Mouse (Mus musculus): Measurements from ENCODE around the gene Cxcl9. TPM values are rescaled to one million over a fixed set of nuclear protein-coding genes. Genes with fewer than 3 reads are reported as not detected.

The Cxcl9 gene
- polyA plus RNA-seq (2016; fragmentation: Nextera tagmentation; extraction: Ambion mirVana), result not detected in 2 replicates

DNA sequence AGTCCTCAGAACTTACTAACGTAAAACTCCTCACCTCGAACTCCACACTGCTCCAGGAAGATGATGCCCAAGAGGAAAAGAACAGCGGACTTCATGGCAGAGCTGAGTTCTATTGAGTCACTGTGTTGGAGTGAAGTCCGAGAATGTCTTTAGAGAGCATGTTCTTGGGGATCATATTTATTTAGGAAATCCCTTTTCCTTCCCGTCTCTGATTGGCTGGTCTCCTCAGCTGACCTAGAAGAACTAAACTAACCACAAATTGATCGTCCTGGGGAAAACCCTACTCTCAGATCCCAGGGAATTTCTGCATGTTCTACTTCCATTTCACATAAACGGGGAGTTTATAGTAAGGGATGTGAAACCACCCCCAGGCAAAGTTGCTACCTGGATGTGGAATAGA is at the start of gene Cxcl9:
Gene Cxcl9 (minus strand): TSS at position 151 of the 400 bp plus-strand sequence.
- WGBS, result 76% methylated on average over 7 of the region's 7 CpGs
- no peak within 1 kb of the TSS for H3K4me3 ChIP-seq
- H3K4me2 ChIP-seq, result no peak within 1 kb of the TSS
- H3K27me3 ChIP-seq (replicated peaks), result peaks cover 3% of the 10 kb centered on the region; the same call in 1 of the 2 replicates
- no peak within 1 kb of the TSS for H3K27ac ChIP-seq (ENCODE audit: poor library complexity, severe bottlenecking)
- H3K9ac ChIP-seq, result no peak within 1 kb of the TSS
- H3K9me3 ChIP-seq (replicated peaks), result no peaks in the 10 kb centered on the region
- peaks cover 7% of the 10 kb centered on the region for H3K4me1 ChIP-seq (replicated peaks)
- H3K36me3 ChIP-seq, result no peaks in the 10 kb centered on the region
- ATAC-seq (ENCODE audit: insufficient number of reproducible peaks, low FRiP score), result no peak

GRCm38 (mm10) chr5:92376795-92377405 is 49.0 kb upstream of the Cxcl9 start:
- no peaks in the 10 kb centered on the region for H3K9me3 ChIP-seq (replicated peaks)
- no peak overlapping the region for H3K27ac ChIP-seq (ENCODE audit: poor library complexity, severe bottlenecking)
- no peaks in the 10 kb centered on the region for H3K36me3 ChIP-seq
- H3K4me2 ChIP-seq, result peak overlapping the region; percentile 48
- no peaks in the 10 kb centered on the region for H3K27me3 ChIP-seq (replicated peaks)
- no peak overlapping the region for H3K9ac ChIP-seq
- 27% methylated on average over 13 of the region's 13 CpGs for WGBS
- H3K4me1 ChIP-seq (replicated peaks), result peaks cover 28% of the 10 kb centered on the region
- no peak for ATAC-seq (ENCODE audit: insufficient number of reproducible peaks, low FRiP score)
- no peak overlapping the region for H3K4me3 ChIP-seq

DNA sequence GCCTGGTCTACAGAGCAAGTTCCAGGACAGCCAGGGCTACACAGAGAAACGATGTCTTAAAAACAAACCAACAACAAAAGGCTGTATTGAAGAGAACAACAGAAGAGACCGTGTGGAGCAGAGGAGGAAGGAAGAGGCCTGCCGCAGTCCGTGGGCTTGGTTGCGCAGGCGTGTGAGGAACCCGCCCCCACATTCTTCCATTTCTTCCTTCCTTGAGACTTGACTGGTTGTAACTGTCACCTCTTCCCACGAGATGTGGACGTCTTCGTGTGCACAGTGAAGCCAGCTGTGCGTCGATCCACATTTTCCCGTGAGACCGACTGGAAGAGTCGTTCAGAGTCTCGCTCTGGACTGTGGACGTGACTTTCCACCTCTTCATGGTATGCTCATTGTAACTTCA is 47.5 kb upstream of the Cxcl9 start:
- 79% methylated on average over 17 of the region's 17 CpGs for WGBS
- no peak overlapping the region for H3K4me2 ChIP-seq
- H3K9ac ChIP-seq, result no peak overlapping the region
- peaks cover 28% of the 10 kb centered on the region for H3K4me1 ChIP-seq (replicated peaks)
- no peaks in the 10 kb centered on the region for H3K36me3 ChIP-seq
- no peaks in the 10 kb centered on the region for H3K9me3 ChIP-seq (replicated peaks)
- no peak for ATAC-seq (ENCODE audit: insufficient number of reproducible peaks, low FRiP score)
- no peak overlapping the region for H3K27ac ChIP-seq (ENCODE audit: poor library complexity, severe bottlenecking)
- H3K4me3 ChIP-seq, result no peak overlapping the region
- H3K27me3 ChIP-seq (replicated peaks), result no peaks in the 10 kb centered on the region

- Histone ChIP-seq H3K4me2 (no peak overlapping the region), H3K36me3 (no peaks in the 10 kb centered on the region), H3K27ac (ENCODE audit: poor library complexity, severe bottlenecking) (no peak overlapping the region), H3K9ac (no peak overlapping the region), H3K4me1 (replicated peaks) (peaks cover 28% of the 10 kb centered on the region), H3K27me3 (replicated peaks) (no peaks in the 10 kb centered on the region), H3K4me3 (no peak overlapping the region), H3K9me3 (replicated peaks) (no peaks in the 10 kb centered on the region)
- WGBS, result 39% methylated on average over 6 of the region's 6 CpGs
- ATAC-seq (ENCODE audit: insufficient number of reproducible peaks, low FRiP score), result no peak
Measured at GRCm38 (mm10) chr5:92374721-92375142, 46.9 kb upstream of the Cxcl9 start.

DNA sequence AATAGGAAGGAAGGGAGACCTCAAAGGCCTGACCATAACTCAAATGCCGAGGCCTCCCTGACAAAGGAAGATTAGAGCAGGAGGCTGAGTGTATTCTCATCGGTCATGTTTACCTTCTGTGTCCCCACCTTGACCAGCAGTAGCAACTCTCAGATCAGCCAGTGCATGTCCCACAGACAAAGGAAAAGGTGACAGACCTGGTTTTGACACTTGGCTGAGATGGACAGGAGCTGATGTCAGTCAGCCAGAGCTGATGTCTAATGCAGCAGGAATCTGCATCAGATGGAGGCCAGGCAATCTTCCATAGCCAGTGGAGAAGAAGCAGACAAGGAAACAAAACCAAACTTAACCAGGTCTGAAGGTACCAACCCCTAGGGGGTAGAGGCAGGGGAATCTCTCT is 44.7 kb upstream of the Cxcl9 start:
- Histone ChIP-seq H3K36me3 (no peaks in the 10 kb centered on the region), H3K4me2 (no peak overlapping the region), H3K4me1 (replicated peaks) (peaks cover 36% of the 10 kb centered on the region), H3K27ac (ENCODE audit: poor library complexity, severe bottlenecking) (no peak overlapping the region), H3K4me3 (no peak overlapping the region), H3K9me3 (replicated peaks) (no peaks in the 10 kb centered on the region), H3K27me3 (replicated peaks) (no peaks in the 10 kb centered on the region), H3K9ac (no peak overlapping the region)
- no peak for ATAC-seq (ENCODE audit: insufficient number of reproducible peaks, low FRiP score)
- 42% methylated on average over 2 of the region's 2 CpGs for WGBS

DNA sequence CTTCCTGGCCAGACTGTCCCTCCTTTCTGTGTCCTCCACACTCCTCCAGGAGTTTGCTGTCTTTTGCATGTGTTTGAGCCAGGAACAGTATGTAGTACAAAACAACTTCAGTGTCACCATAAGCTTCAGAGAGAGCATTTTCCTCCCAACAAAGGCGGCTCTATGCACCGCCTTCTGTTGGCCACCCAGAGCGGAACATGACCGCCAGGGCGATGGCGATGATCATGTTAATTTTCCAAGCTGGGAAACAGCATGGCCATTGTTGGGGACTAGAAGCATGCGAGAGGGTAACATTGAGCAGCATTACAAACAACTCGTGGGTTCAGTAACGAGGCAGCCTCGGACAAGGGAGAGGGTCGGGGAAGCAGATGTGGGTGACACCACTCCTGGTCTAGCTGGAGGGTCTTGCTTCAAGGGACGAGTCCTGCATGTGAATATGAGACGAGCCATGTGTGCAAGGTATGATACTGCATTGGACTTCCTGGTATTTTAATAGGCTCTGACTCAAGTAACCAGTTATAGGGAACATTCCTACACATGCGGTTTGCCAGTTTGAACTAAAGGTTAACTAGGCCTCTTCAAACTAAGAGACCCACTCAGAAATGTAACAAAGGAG is 43.6 kb upstream of the Cxcl9 start:
- 78% methylated on average over 14 of the region's 14 CpGs for WGBS
- Histone ChIP-seq H3K9me3 (replicated peaks) (no peaks in the 10 kb centered on the region), H3K36me3 (no peaks in the 10 kb centered on the region), H3K27ac (ENCODE audit: poor library complexity, severe bottlenecking) (no peak overlapping the region), H3K27me3 (replicated peaks) (no peaks in the 10 kb centered on the region), H3K4me1 (replicated peaks) (peaks cover 27% of the 10 kb centered on the region), H3K4me2 (no peak overlapping the region), H3K4me3 (no peak overlapping the region), H3K9ac (no peak overlapping the region)
- ATAC-seq (ENCODE audit: insufficient number of reproducible peaks, low FRiP score), result no peak

- no peak overlapping the region for H3K9ac ChIP-seq
- no peaks in the 10 kb centered on the region for H3K36me3 ChIP-seq
- H3K4me3 ChIP-seq, result no peak overlapping the region
- WGBS, result 82% methylated on average over 6 of the region's 6 CpGs
- H3K4me2 ChIP-seq, result no peak overlapping the region
- no peaks in the 10 kb centered on the region for H3K27me3 ChIP-seq (replicated peaks)
- H3K27ac ChIP-seq (ENCODE audit: poor library complexity, severe bottlenecking), result no peak overlapping the region
- ATAC-seq (ENCODE audit: insufficient number of reproducible peaks, low FRiP score), result no peak
- H3K4me1 ChIP-seq (replicated peaks), result peaks cover 25% of the 10 kb centered on the region
- H3K9me3 ChIP-seq (replicated peaks), result no peaks in the 10 kb centered on the region
Measured at GRCm38 (mm10) chr5:92370891-92371290, 43.0 kb upstream of the Cxcl9 start.

DNA sequence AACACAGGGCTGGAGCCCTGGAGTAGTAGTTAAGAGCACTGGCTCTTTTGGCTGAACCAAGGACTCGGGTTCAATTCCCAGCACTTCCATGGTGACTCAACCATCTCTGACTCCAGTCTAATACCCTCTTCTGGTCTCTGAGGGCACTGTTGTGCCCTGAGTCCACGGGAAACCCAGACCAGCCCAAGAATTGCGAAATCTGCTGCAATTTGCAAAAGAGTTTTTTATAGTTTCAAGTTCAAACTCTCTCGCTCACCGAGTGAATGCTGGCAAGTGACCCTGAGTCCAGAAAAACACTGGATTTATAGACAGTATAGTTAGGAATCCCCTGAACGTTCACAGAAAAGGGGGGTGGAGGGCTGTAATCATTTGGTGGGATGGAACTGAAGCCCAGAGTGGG is 42.5 kb upstream of the Cxcl9 start:
- Histone ChIP-seq H3K9ac (no peak overlapping the region), H3K4me1 (replicated peaks) (peaks cover 23% of the 10 kb centered on the region), H3K27ac (ENCODE audit: poor library complexity, severe bottlenecking) (no peak overlapping the region), H3K4me3 (no peak overlapping the region), H3K27me3 (replicated peaks) (no peaks in the 10 kb centered on the region), H3K4me2 (no peak overlapping the region), H3K9me3 (replicated peaks) (no peaks in the 10 kb centered on the region), H3K36me3 (no peaks in the 10 kb centered on the region)
- WGBS, result 77% methylated on average over 6 of the region's 6 CpGs
- ATAC-seq (ENCODE audit: insufficient number of reproducible peaks, low FRiP score), result no peak

GRCm38 (mm10) chr5:92369151-92369994 is 41.5 kb upstream of the Cxcl9 start:
- Histone ChIP-seq H3K4me2 (no peak overlapping the region), H3K4me1 (replicated peaks) (peaks cover 16% of the 10 kb centered on the region), H3K36me3 (no peaks in the 10 kb centered on the region), H3K27me3 (replicated peaks) (0 out of 2 replicates have a peak, but pooled peaks cover 6% of the 10 kb centered on the region), H3K9me3 (replicated peaks) (no peaks in the 10 kb centered on the region), H3K4me3 (no peak overlapping the region), H3K27ac (ENCODE audit: poor library complexity, severe bottlenecking) (no peak overlapping the region), H3K9ac (no peak overlapping the region)
- ATAC-seq (ENCODE audit: insufficient number of reproducible peaks, low FRiP score), result peak; percentile 63
- 67% methylated on average over 13 of the region's 13 CpGs for WGBS

DNA sequence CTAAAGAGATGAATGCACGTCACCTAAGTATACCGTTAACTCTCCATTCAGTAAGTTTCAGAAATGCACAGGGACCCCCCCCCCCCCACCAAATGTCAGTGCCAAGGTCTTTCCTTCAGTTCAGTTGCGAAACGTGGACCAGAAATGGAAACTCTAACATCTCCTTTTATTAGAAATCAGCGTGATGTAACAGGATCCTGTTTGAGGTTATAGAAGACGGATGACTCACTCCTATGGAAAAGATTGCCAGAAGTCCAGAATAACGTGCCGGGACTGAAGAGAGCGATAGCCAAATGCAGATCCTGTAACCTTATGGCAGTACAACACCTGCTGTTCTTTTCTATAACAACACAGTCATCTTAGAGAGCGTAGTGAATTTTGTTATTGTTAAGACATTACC is 40.5 kb upstream of the Cxcl9 start:
- ATAC-seq (ENCODE audit: insufficient number of reproducible peaks, low FRiP score), result no peak
- Histone ChIP-seq H3K27me3 (replicated peaks) (0 out of 2 replicates have a peak, but pooled peaks cover 10% of the 10 kb centered on the region), H3K4me2 (no peak overlapping the region), H3K4me1 (replicated peaks) (peaks cover 12% of the 10 kb centered on the region), H3K36me3 (no peaks in the 10 kb centered on the region), H3K27ac (ENCODE audit: poor library complexity, severe bottlenecking) (0 out of 2 replicates have a peak overlapping the region, but pooled peaks have one; percentile 0), H3K9me3 (replicated peaks) (no peaks in the 10 kb centered on the region), H3K9ac (no peak overlapping the region), H3K4me3 (no peak overlapping the region)
- WGBS, result 53% methylated on average over 10 of the region's 10 CpGs

DNA sequence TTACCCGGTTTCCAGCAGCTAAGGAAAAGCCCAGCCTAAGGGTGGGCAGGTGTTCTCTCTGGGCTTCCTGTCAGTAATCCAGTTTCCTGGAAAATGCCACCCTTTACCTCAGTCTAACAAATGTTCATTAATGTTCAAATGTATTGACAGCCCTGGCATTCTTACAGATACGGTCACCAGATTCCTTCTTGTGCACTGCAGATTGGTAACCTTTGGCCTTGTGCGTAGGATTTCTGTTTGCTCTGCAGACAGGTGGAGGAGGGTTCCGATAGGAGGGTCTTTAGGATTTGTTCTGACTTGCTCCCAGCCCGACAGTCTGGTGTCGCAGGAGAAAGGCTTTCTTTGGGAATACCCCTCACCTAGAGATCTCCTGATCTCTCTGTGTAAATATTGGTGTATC is 38.7 kb upstream of the Cxcl9 start:
- ATAC-seq (ENCODE audit: insufficient number of reproducible peaks, low FRiP score), result no peak
- H3K9me3 ChIP-seq (replicated peaks), result no peaks in the 10 kb centered on the region

More for the DNA sequence above, 38.7 kb upstream of the Cxcl9 start:
- Histone ChIP-seq H3K9ac (no peak overlapping the region), H3K4me2 (no peak overlapping the region), H3K4me3 (no peak overlapping the region), H3K4me1 (replicated peaks) (peaks cover 11% of the 10 kb centered on the region), H3K27me3 (replicated peaks) (0 out of 2 replicates have a peak, but pooled peaks cover 10% of the 10 kb centered on the region), H3K36me3 (no peaks in the 10 kb centered on the region), H3K27ac (ENCODE audit: poor library complexity, severe bottlenecking) (no peak overlapping the region)
- WGBS, result 66% methylated on average over 6 of the region's 6 CpGs

Data from heart, embryonic 12.5 days (tissue).